Mouse (Mus musculus) lung, postnatal 0 days (tissue): Measurements from ENCODE around the gene Serhl.

Experiments used
- CTCF ChIP-seq: IDR thresholded peaks from 2 replicates; pipeline ENCODE4 v1.5.1; 2016; ENCODE audit warnings: antibody characterized with exemption, mild to moderate bottlenecking
- EP300 ChIP-seq: IDR thresholded peaks from 2 replicates; pipeline ENCODE4 v1.6.1; 2016; ENCODE audit warnings: antibody characterized with exemption, mild to moderate bottlenecking, control low read depth

GRCm38 (mm10) chr15:83061689-83062088 is 27.6 kb upstream of the Serhl start:
- TF ChIP-seq EP300, result no peak
- TF ChIP-seq CTCF, result no peak
